Mouse (Mus musculus) left cerebral cortex, postnatal 14 days (tissue): ENCODE measurements around the gene Fam186b. TPM values are rescaled to one million over a fixed set of nuclear protein-coding genes. Genes with fewer than 3 reads are reported as not detected.
"Not testable (repeated sequence)": the region's sequence is repeated elsewhere in the genome, so short reads cannot be mapped to it uniquely, and the experiment has no call there.

ENCODE experiments used
- DNase-seq, 2 experiments: peaks; one replicate each; pipeline ENCODE4 v3.0.0; 2021 to 2022; ENCODE audit warnings: low spot score in 2 of 2, mixed read lengths in 1 of 2
- intact Hi-C: fragments of 180-260 bp; cut with DNase I; formaldehyde crosslinking; loops from one replicate; pipeline ENCODE4 v1.15.1; 2025
- total RNA-seq, 2 experiments: library from RNA; stranded (reverse); gene quantifications; 2 replicates each; pipeline ENCODE4 v1.2.3; 2021

Fam186b gene
- total RNA-seq, 2 experiments from 2014 or later: 1.7 to 2.2 TPM

GRCm38 (mm10) chr15:99283456-99283855 is 12.2 kb downstream of the Fam186b start:
- no peak for DNase-seq

GRCm38 (mm10) chr15:99278271-99278670 is 17.4 kb downstream of the Fam186b start:
- DNase-seq: no peak
- intact Hi-C loops: no loop called here

More at GRCm38 (mm10) chr15:99283456-99283855, 12.2 kb downstream of the Fam186b start:
- intact Hi-C loops: no loop called here

- DNase-seq: no peak
- intact Hi-C loops: no loop called here
Measured at GRCm38 (mm10) chr15:99276095-99276494, 19.6 kb downstream of the Fam186b start.

GRCm38 (mm10) chr15:99265679-99266078 is 30.0 kb downstream of the Fam186b start:
- intact Hi-C loops: loop anchor here (5.0 kb wide), 1 partner anchor 58 kb away; no protein-coding TSS in a partner anchor
- DNase-seq: peak; percentile 85 to 86

GRCm38 (mm10) chr15:99264363-99264762 is 31.3 kb downstream of the Fam186b start:
- intact Hi-C loops: loop anchor here (5.0 kb wide), 1 partner anchor 42 kb away; the partner anchor contains the start of gene Kcnh3
- DNase-seq: no peak

- DNase-seq: peak in 1 of 2 experiments; percentile 46
- intact Hi-C loops: loop anchor here (5.0 kb wide), 1 partner anchor 40 kb away; the partner anchor contains the start of gene Kcnh3
Measured at GRCm38 (mm10) chr15:99262702-99263101, 33.0 kb downstream of the Fam186b start.

GRCm38 (mm10) chr15:99259730-99260252 is 35.9 kb downstream of the Fam186b start:
- DNase-seq: peak in 1 of 2 experiments; percentile 50
- intact Hi-C loops: loop anchor here (5.0 kb wide), 1 partner anchor 37 kb away; the partner anchor contains the start of gene Kcnh3

GRCm38 (mm10) chr15:99259167-99259729 is 36.4 kb downstream of the Fam186b start:
- intact Hi-C loops: no loop called here
- no peak for DNase-seq

GRCm38 (mm10) chr15:99255241-99255749 is 40.4 kb downstream of the Fam186b start:
- DNase-seq: no peak
- intact Hi-C loops: no loop called here

- DNase-seq: no peak
- intact Hi-C loops: no loop called here
Measured at GRCm38 (mm10) chr15:99254477-99255005, 41.1 kb downstream of the Fam186b start.

- intact Hi-C loops: no loop called here
- no peak for DNase-seq
Measured at GRCm38 (mm10) chr15:99253772-99254171, 41.9 kb downstream of the Fam186b start.

- intact Hi-C loops, DNase-seq: not testable (repeated sequence)
Measured at GRCm38 (mm10) chr15:99253175-99253479, 42.6 kb downstream of the Fam186b start.

GRCm38 (mm10) chr15:99252381-99253174 is 43.1 kb downstream of the Fam186b start:
- intact Hi-C loops: no loop called here
- peak in 1 of 2 experiments; percentile 71 for DNase-seq

GRCm38 (mm10) chr15:99251626-99252380 is 43.9 kb downstream of the Fam186b start, which contains the start of gene Mcrs1:
TSS of gene Mcrs1 (minus strand) at chr15:99251961.
- DNase-seq: peak; percentile 99
- intact Hi-C loops: no loop called here

- intact Hi-C loops, DNase-seq: not testable (repeated sequence)
Measured at GRCm38 (mm10) chr15:99251111-99251510, 44.6 kb downstream of the Fam186b start.

GRCm38 (mm10) chr15:99249938-99250337 is 45.8 kb downstream of the Fam186b start:
- no peak for DNase-seq
- intact Hi-C loops: no loop called here

- intact Hi-C loops: no loop called here
- peak; percentile 83 to 88 for DNase-seq
Measured at GRCm38 (mm10) chr15:99248972-99249371, 46.7 kb downstream of the Fam186b start.

GRCm38 (mm10) chr15:99246736-99247135 is 49.0 kb downstream of the Fam186b start:
- DNase-seq, intact Hi-C loops: not testable (repeated sequence)

- intact Hi-C loops: no loop called here
- DNase-seq: no peak
Measured at GRCm38 (mm10) chr15:99242045-99242444, 53.6 kb downstream of the Fam186b start.
